Mouse (Mus musculus) liver, adult 2 months (tissue): ENCODE measurements around the gene Col4a2.

Experiments used
- CTCF ChIP-seq: fragments of 200-500 bp; IDR thresholded peaks from 2 replicates; pipeline ENCODE4 v1.5.1; 2011; ENCODE audit warnings: low read depth, low read length, control low read depth
- POLR2A ChIP-seq: fragments of 200-500 bp; IDR thresholded peaks from 2 replicates; pipeline ENCODE4 v1.6.1; 2011; ENCODE audit warnings: low read length, control low read depth; ENCODE audit not compliant: insufficient read depth; ENCODE audit errors: extremely low read depth

GRCm38 (mm10) chr8:11279296-11279826, 33.2 kb upstream of the Col4a2 start:
- TF ChIP-seq CTCF (no peak), POLR2A (no peak)
